24 mouse cellular contexts compared by ENCODE assay signal in genomic region chr17:83647413-83647812, GRCm38 (mm10). TPM values are rescaled to one million over a fixed set of nuclear protein-coding genes. Genes with fewer than 3 reads are reported as not detected.
DNase-seq lines count a peak whose midpoint lies in the region; ATAC-seq and TF ChIP-seq lines count a peak whose summit lies in the region.
"Had no signal": no experiment of that assay in that cellular context is flagged by ENCODE, and none has a peak within 500 bp of the region (broad histone marks: within the 10 kb centered on the region; RNA-seq: fewer than 3 reads in every experiment).

No protein-coding gene starts in this region.

- no peaks in the 10 kb centered on the region for H3K9me3 ChIP-seq in liver, embryonic 12.5 days (replicated peaks)
- H3K9me3 ChIP-seq: embryonic facial prominence, embryonic 13.5 days; embryonic facial prominence, embryonic 15.5 days; forebrain, embryonic 10.5 days; forebrain, embryonic 12.5 days had no signal

- H3K36me3 ChIP-seq in liver, embryonic 12.5 days = no peaks in the 10 kb centered on the region
- no peaks in the 10 kb centered on the region for H3K36me3 ChIP-seq in testis, adult 2 months (ENCODE audit: control insufficient read depth, insufficient read depth, low read length)
- H3K36me3 ChIP-seq in small intestine, adult 2 months (ENCODE audit: control insufficient read depth, insufficient read depth, low read length) = no peaks in the 10 kb centered on the region
- H3K36me3 ChIP-seq: embryonic facial prominence, embryonic 13.5 days; embryonic facial prominence, embryonic 15.5 days; forebrain, embryonic 10.5 days; forebrain, embryonic 12.5 days had no signal

- H3K4me3 ChIP-seq in liver, embryonic 12.5 days = no peak overlapping the region
- peak overlapping the region; percentile 62 for H3K4me3 ChIP-seq in testis, adult 2 months (ENCODE audit: control insufficient read depth, low read depth, low read length)
- H3K4me3 ChIP-seq in small intestine, adult 2 months (ENCODE audit: low read depth, low read length) = no peak overlapping the region
- H3K4me3 ChIP-seq: embryonic facial prominence, embryonic 13.5 days; embryonic facial prominence, embryonic 15.5 days; erythroblast, embryonic 14.5 days; forebrain, embryonic 10.5 days; forebrain, embryonic 12.5 days had no signal

- H3K27me3 ChIP-seq in liver, embryonic 12.5 days (replicated peaks) = no peaks in the 10 kb centered on the region
- H3K27me3 ChIP-seq in testis, adult 2 months (ENCODE audit: control insufficient read depth, insufficient read depth, low read length) = no peaks in the 10 kb centered on the region
- H3K27me3 ChIP-seq in small intestine, adult 2 months (ENCODE audit: control insufficient read depth, insufficient read depth, low read length) = no peaks in the 10 kb centered on the region
- H3K27me3 ChIP-seq: embryonic facial prominence, embryonic 13.5 days; embryonic facial prominence, embryonic 15.5 days; forebrain, embryonic 12.5 days had no signal

- peaks cover 57% of the 10 kb centered on the region for H3K4me1 ChIP-seq in liver, embryonic 12.5 days
- no peaks in the 10 kb centered on the region for H3K4me1 ChIP-seq in testis, adult 2 months (ENCODE audit: control insufficient read depth, insufficient read depth, low read length)
- H3K4me1 ChIP-seq in small intestine, adult 2 months (ENCODE audit: control insufficient read depth, insufficient read depth, insufficient read length, low read length) = peaks cover 36% of the 10 kb centered on the region
- H3K4me1 ChIP-seq: embryonic facial prominence, embryonic 13.5 days; embryonic facial prominence, embryonic 15.5 days; forebrain, embryonic 10.5 days; forebrain, embryonic 12.5 days had no signal

- H3K27ac ChIP-seq in liver, embryonic 12.5 days = peak overlapping the region; percentile 18; the same call in 1 of the 2 replicates
- no peak overlapping the region for H3K27ac ChIP-seq in testis, adult 2 months (ENCODE audit: control insufficient read depth, insufficient read depth, low read depth, low read length)
- peak overlapping the region; percentile 54 for H3K27ac ChIP-seq in small intestine, adult 2 months (ENCODE audit: insufficient read depth, low read depth, low read length)
- H3K27ac ChIP-seq: embryonic facial prominence, embryonic 13.5 days; embryonic facial prominence, embryonic 15.5 days; forebrain, embryonic 10.5 days; forebrain, embryonic 12.5 days had no signal

- no peak overlapping the region for H3K9ac ChIP-seq in liver, embryonic 12.5 days
- H3K9ac ChIP-seq: embryonic facial prominence, embryonic 13.5 days; embryonic facial prominence, embryonic 15.5 days; forebrain, embryonic 12.5 days had no signal

- no peak for TF ChIP-seq POLR2A in testis, adult 2 months (IDR thresholded peaks at IDR 0.05; ENCODE audit: control insufficient read depth, low read depth, low read length)
- TF ChIP-seq POLR2A in small intestine, adult 2 months (IDR thresholded peaks at IDR 0.05; ENCODE audit: low read depth, low read length) = no peak

- no peak for DNase-seq in liver
- no peak for DNase-seq in testis, postnatal 14 days (ENCODE audit: low spot score)
- DNase-seq in thymus, postnatal 14 days = no peak
- DNase-seq: adrenal gland, adult 2 months; adrenal gland, postnatal 10 days; adrenal gland, postnatal 25 days; cerebellum, adult 11 months; cerebellum, adult 18-20 months; cerebellum, adult 8-10 months; cerebellum, adult 9-11 months; cerebellum, postnatal 14 days; cerebellum, postnatal 36 days; embryo, embryonic 11 days had no signal

- ATAC-seq in liver, embryonic 12.5 days = no peak
- ATAC-seq: forebrain, embryonic 14.5 days had no signal

- no peak overlapping the region for H3K4me2 ChIP-seq in liver, embryonic 12.5 days
- H3K4me2 ChIP-seq: embryonic facial prominence, embryonic 13.5 days; embryonic facial prominence, embryonic 15.5 days; forebrain, embryonic 12.5 days had no signal

- WGBS in liver, embryonic 12.5 days (ENCODE audit: insufficient replicate concordance) = 89% methylated on average over 7 of the region's 7 CpGs
- 42% methylated on average over 7 of the region's 7 CpGs for WGBS in small intestine, adult 2 months

- no peak for TF ChIP-seq CTCF in testis, adult 2 months (IDR thresholded peaks at IDR 0.05; ENCODE audit: control insufficient read depth, insufficient read depth, insufficient replicate concordance, low read depth, low read length)
- TF ChIP-seq CTCF in small intestine, adult 2 months (IDR thresholded peaks at IDR 0.05; ENCODE audit: extremely low read depth, insufficient read length, insufficient replicate concordance, low read depth, low read length) = no peak

RNA-seq across cellular contexts. Expression of gene Kcng3, which starts 15.7 kb away (rescaled TPM):
- polyA plus RNA-seq in liver, embryonic 12.5 days (2016; fragmentation: Nextera tagmentation; extraction: Ambion mirVana) = 0.06 and 0.17 TPM in 2 replicates
- 0.72 and 0.81 TPM in 2 replicates for polyA plus RNA-seq in testis, adult 2 months (2012; rRNA removed)
- 0.25 and 0.36 TPM in 2 replicates for polyA plus RNA-seq in small intestine, adult 2 months (2012; rRNA removed)
- polyA plus RNA-seq: C2C12; embryonic facial prominence, embryonic 11.5 days; embryonic facial prominence, embryonic 13.5 days; embryonic facial prominence, embryonic 15.5 days; erythroblast, embryonic 14.5 days; forebrain, embryonic 10.5 days; forebrain, embryonic 12.5 days; forebrain, embryonic 14.5 days had no signal

RNA-seq across cellular contexts. Expression of gene Mta3, which starts 58.5 kb away (rescaled TPM):
- polyA plus RNA-seq in liver, embryonic 12.5 days (2016; fragmentation: Nextera tagmentation; extraction: Ambion mirVana) = 60.2 and 66.4 TPM in 2 replicates
- polyA plus RNA-seq in testis, adult 2 months (2012; rRNA removed) = 36.3 and 38.3 TPM in 2 replicates
- polyA plus RNA-seq in small intestine, adult 2 months (2012; rRNA removed) = 13.7 and 40.1 TPM in 2 replicates
